Mouse (Mus musculus): ENCODE measurements around the gene Zfr. TPM values are rescaled to one million over a fixed set of nuclear protein-coding genes. Genes with fewer than 3 reads are reported as not detected.
"Not testable (repeated sequence)": the region's sequence is repeated elsewhere in the genome, so short reads cannot be mapped to it uniquely, and the experiment has no call there.

The Zfr gene
- polyA plus RNA-seq, 1 experiment from 2014 or later, result 128 TPM

- no peaks in the 10 kb centered on the region for H3K9me3 ChIP-seq
- no peak overlapping the region for H3K4me3 ChIP-seq
- no peak overlapping the region for H3K27ac ChIP-seq (replicated peaks)
- no peaks in the 10 kb centered on the region for H3K27me3 ChIP-seq
- no peak for ATAC-seq (ENCODE audit: low FRiP score, low read depth)
- H3K36me3 ChIP-seq, result no peaks in the 10 kb centered on the region
- no peak overlapping the region for H3K9ac ChIP-seq (replicated peaks)
- H3K4me2 ChIP-seq (replicated peaks), result no peak overlapping the region
- 85% methylated on average over 8 of the region's 8 CpGs for WGBS
- H3K4me1 ChIP-seq, result peaks cover 29% of the 10 kb centered on the region
These were observed 93.9 kb downstream of the Zfr start for GRCm38 (mm10) chr15:12211577-12211976.

GRCm38 (mm10) chr15:12212266-12212665 lies 94.6 kb downstream of the Zfr start:
- H3K9me3 ChIP-seq, result no peaks in the 10 kb centered on the region
- H3K4me3 ChIP-seq, result no peak overlapping the region
- no peak overlapping the region for H3K27ac ChIP-seq (replicated peaks)
- H3K4me2 ChIP-seq (replicated peaks), result no peak overlapping the region
- H3K27me3 ChIP-seq, result no peaks in the 10 kb centered on the region
- peaks cover 23% of the 10 kb centered on the region; the same call in 1 of the 2 replicates for H3K4me1 ChIP-seq
- 94% methylated on average over 1 of the region's 1 CpGs for WGBS
- H3K9ac ChIP-seq (replicated peaks), result no peak overlapping the region
- no peaks in the 10 kb centered on the region for H3K36me3 ChIP-seq
- ATAC-seq (ENCODE audit: low FRiP score, low read depth), result no peak

GRCm38 (mm10) chr15:12214531-12215414 lies 97.1 kb downstream of the Zfr start:
- H3K36me3 ChIP-seq, result no peaks in the 10 kb centered on the region
- 84% methylated on average over 14 of the region's 14 CpGs for WGBS
- H3K27ac ChIP-seq (replicated peaks), result no peak overlapping the region
- H3K4me1 ChIP-seq, result peaks cover 15% of the 10 kb centered on the region
- ATAC-seq (ENCODE audit: low FRiP score, low read depth), result no peak
- no peak overlapping the region for H3K4me3 ChIP-seq
- no peaks in the 10 kb centered on the region for H3K27me3 ChIP-seq
- no peaks in the 10 kb centered on the region for H3K9me3 ChIP-seq
- H3K4me2 ChIP-seq (replicated peaks), result no peak overlapping the region
- H3K9ac ChIP-seq (replicated peaks), result no peak overlapping the region

GRCm38 (mm10) chr15:12215415-12215718 lies 97.7 kb downstream of the Zfr start:
- 96% methylated on average over 5 of the region's 5 CpGs for WGBS
- Histone ChIP-seq H3K27ac (replicated peaks) (no peak overlapping the region), H3K4me3 (no peak overlapping the region), H3K4me1 (peaks cover 15% of the 10 kb centered on the region), H3K36me3 (no peaks in the 10 kb centered on the region), H3K9ac (replicated peaks) (no peak overlapping the region), H3K27me3 (no peaks in the 10 kb centered on the region), H3K9me3 (no peaks in the 10 kb centered on the region), H3K4me2 (replicated peaks) (no peak overlapping the region)
- no peak for ATAC-seq (ENCODE audit: low FRiP score, low read depth)

GRCm38 (mm10) chr15:12216119-12216518 lies 98.5 kb downstream of the Zfr start:
- H3K9ac ChIP-seq (replicated peaks), result no peak overlapping the region
- 97% methylated on average over 8 of the region's 8 CpGs for WGBS
- H3K27ac ChIP-seq (replicated peaks), result no peak overlapping the region
- no peak overlapping the region for H3K4me2 ChIP-seq (replicated peaks)
- H3K36me3 ChIP-seq, result no peaks in the 10 kb centered on the region
- peaks cover 19% of the 10 kb centered on the region for H3K4me1 ChIP-seq
- H3K4me3 ChIP-seq, result no peak overlapping the region
- no peak for ATAC-seq (ENCODE audit: low FRiP score, low read depth)
- H3K27me3 ChIP-seq, result no peaks in the 10 kb centered on the region
- H3K9me3 ChIP-seq, result no peaks in the 10 kb centered on the region

GRCm38 (mm10) chr15:12216798-12217197 lies 99.2 kb downstream of the Zfr start:
- 85% methylated on average over 13 of the region's 13 CpGs for WGBS
- Histone ChIP-seq H3K9ac (replicated peaks) (no peak overlapping the region), H3K9me3 (no peaks in the 10 kb centered on the region), H3K27me3 (no peaks in the 10 kb centered on the region), H3K4me1 (peaks cover 24% of the 10 kb centered on the region), H3K4me3 (no peak overlapping the region), H3K4me2 (replicated peaks) (no peak overlapping the region), H3K27ac (replicated peaks) (no peak overlapping the region), H3K36me3 (no peaks in the 10 kb centered on the region)
- ATAC-seq (ENCODE audit: low FRiP score, low read depth), result no peak

- not testable (repeated sequence) for H3K27ac ChIP-seq (replicated peaks); H3K9me3 ChIP-seq; ATAC-seq (ENCODE audit: low FRiP score, low read depth); H3K9ac ChIP-seq (replicated peaks); H3K36me3 ChIP-seq; H3K4me2 ChIP-seq (replicated peaks); H3K27me3 ChIP-seq; H3K4me3 ChIP-seq
- peaks cover 29% of the 10 kb centered on the region for H3K4me1 ChIP-seq
- WGBS, result 95% methylated on average over 3 of the region's 3 CpGs
These were observed 99.7 kb downstream of the Zfr start for GRCm38 (mm10) chr15:12217332-12217731.

- WGBS, result 50% methylated on average over 5 of the region's 5 CpGs
- no peak overlapping the region for H3K4me2 ChIP-seq (replicated peaks)
- H3K27me3 ChIP-seq, result no peaks in the 10 kb centered on the region
- peaks cover 34% of the 10 kb centered on the region for H3K4me1 ChIP-seq
- no peaks in the 10 kb centered on the region for H3K36me3 ChIP-seq
- ATAC-seq (ENCODE audit: low FRiP score, low read depth), result peak; percentile 56
- no peak overlapping the region for H3K4me3 ChIP-seq
- no peak overlapping the region for H3K9ac ChIP-seq (replicated peaks)
- H3K27ac ChIP-seq (replicated peaks), result peak overlapping the region; percentile 22; the same call in 1 of the 2 replicates
- H3K9me3 ChIP-seq, result no peaks in the 10 kb centered on the region
These were observed 100.2 kb downstream of the Zfr start for GRCm38 (mm10) chr15:12217849-12218248.

GRCm38 (mm10) chr15:12218583-12219382 lies 101.2 kb downstream of the Zfr start:
- Histone ChIP-seq H3K9ac (replicated peaks) (no peak overlapping the region), H3K4me2 (replicated peaks) (no peak overlapping the region), H3K36me3 (no peaks in the 10 kb centered on the region), H3K9me3 (no peaks in the 10 kb centered on the region), H3K4me3 (no peak overlapping the region), H3K27ac (replicated peaks) (no peak overlapping the region), H3K27me3 (no peaks in the 10 kb centered on the region), H3K4me1 (peaks cover 41% of the 10 kb centered on the region)
- ATAC-seq (ENCODE audit: low FRiP score, low read depth), result no peak
- 93% methylated on average over 11 of the region's 11 CpGs for WGBS

- Histone ChIP-seq H3K4me1 (peaks cover 34% of the 10 kb centered on the region), H3K4me2 (replicated peaks) (no peak overlapping the region), H3K9ac (replicated peaks) (no peak overlapping the region), H3K4me3 (no peak overlapping the region), H3K27me3 (no peaks in the 10 kb centered on the region), H3K36me3 (no peaks in the 10 kb centered on the region), H3K27ac (replicated peaks) (no peak overlapping the region), H3K9me3 (no peaks in the 10 kb centered on the region)
- no peak for ATAC-seq (ENCODE audit: low FRiP score, low read depth)
- 85% methylated on average over 13 of the region's 13 CpGs for WGBS
These were observed 103.5 kb downstream of the Zfr start for GRCm38 (mm10) chr15:12221131-12221530.

- WGBS, result 15% methylated on average over 8 of the region's 8 CpGs
- peaks cover 30% of the 10 kb centered on the region for H3K4me1 ChIP-seq
- no peak overlapping the region for H3K9ac ChIP-seq (replicated peaks)
- H3K9me3 ChIP-seq, result no peaks in the 10 kb centered on the region
- H3K36me3 ChIP-seq, result no peaks in the 10 kb centered on the region
- no peaks in the 10 kb centered on the region for H3K27me3 ChIP-seq
- H3K4me2 ChIP-seq (replicated peaks), result peak overlapping the region; percentile 22
- H3K4me3 ChIP-seq, result no peak overlapping the region
- H3K27ac ChIP-seq (replicated peaks), result peak overlapping the region; percentile 63
- ATAC-seq (ENCODE audit: low FRiP score, low read depth), result peak; percentile 77
These were observed 105.1 kb downstream of the Zfr start for GRCm38 (mm10) chr15:12222564-12223302.

- Histone ChIP-seq H3K36me3 (no peaks in the 10 kb centered on the region), H3K4me2 (replicated peaks) (no peak overlapping the region), H3K4me3 (no peak overlapping the region), H3K27ac (replicated peaks) (0 out of 2 replicates have a peak overlapping the region, but pooled peaks have one; percentile 15), H3K9ac (replicated peaks) (no peak overlapping the region), H3K4me1 (peaks cover 27% of the 10 kb centered on the region), H3K9me3 (no peaks in the 10 kb centered on the region), H3K27me3 (no peaks in the 10 kb centered on the region)
- WGBS, result 66% methylated on average over 6 of the region's 6 CpGs
- 0 out of 2 replicates have a peak, but pooled peaks have one; percentile 10 for ATAC-seq (ENCODE audit: low FRiP score, low read depth)
These were observed 105.8 kb downstream of the Zfr start for GRCm38 (mm10) chr15:12223393-12223792.
